Mouse (Mus musculus) kidney, embryonic 15.5 days (tissue): ENCODE measurements around the gene Prdm13. TPM values are rescaled to one million over a fixed set of nuclear protein-coding genes. Genes with fewer than 3 reads are reported as not detected.
A peak's percentile ranks its signal among the peaks of the same experiment; 100 is the strongest.

Experiments
- ATAC-seq: fragments of 200-750 bp; cut with Nextera tagmentation; replicated peaks from 2 replicates; pipeline ENCODE4 v1.8.0; 2017; ENCODE audit warnings: moderate TSS enrichment; ENCODE audit not compliant: low FRiP score
- H3K27ac ChIP-seq: fragments of 300-500 bp; sonication (generic); 2 replicates; pipeline ENCODE4 v1.5.1; 2015; ENCODE audit warnings: mild to moderate bottlenecking, inconsistent platforms
- H3K27me3 ChIP-seq: fragments of 300-500 bp; sonication (generic); 2 replicates; pipeline ENCODE4 v1.6.1; 2015; ENCODE audit warnings: inconsistent platforms
- H3K36me3 ChIP-seq: fragments of 300-500 bp; sonication (generic); 2 replicates; pipeline ENCODE4 v1.6.1; 2015; ENCODE audit warnings: inconsistent platforms
- H3K4me1 ChIP-seq: fragments of 300-500 bp; sonication (generic); 2 replicates; pipeline ENCODE4 v1.6.1; 2015; ENCODE audit warnings: inconsistent platforms
- H3K4me2 ChIP-seq: fragments of 300-500 bp; sonication (generic); 2 replicates; pipeline ENCODE4 v1.6.1; 2015; ENCODE audit warnings: moderate library complexity, mild to moderate bottlenecking, inconsistent platforms
- H3K4me3 ChIP-seq: fragments of 300-500 bp; sonication (generic); replicated peaks from 2 replicates; pipeline ENCODE4 v1.5.1; 2015; ENCODE audit warnings: mild to moderate bottlenecking, inconsistent platforms
- H3K9ac ChIP-seq: fragments of 300-500 bp; sonication (generic); 2 replicates; pipeline ENCODE4 v1.6.1; 2015; ENCODE audit warnings: mild to moderate bottlenecking, inconsistent platforms
- H3K9me3 ChIP-seq: fragments of 300-500 bp; sonication (generic); replicated peaks from 2 replicates; pipeline ENCODE4 v1.6.1; 2016; ENCODE audit warnings: inconsistent platforms
- WGBS: fragments of 180-500 bp; shearing (Covaris S2); methylation state at CpG from one replicate; pipeline ENCODE4 v1.1.7; 2015; ENCODE audit warnings: mixed read lengths; 5-methylcytosine and 5-hydroxymethylcytosine counted together
- polyA plus RNA-seq: library from polyadenylated mRNA; unstranded; fragments of >200 nt; fragmentation: Nextera tagmentation; extraction: Ambion mirVana; gene quantifications from 2 replicates; pipeline ENCODE4 v1.2.1, GENCODE M21; 2015

Gene Prdm13
- polyA plus RNA-seq = not detected in 2 replicates

DNA sequence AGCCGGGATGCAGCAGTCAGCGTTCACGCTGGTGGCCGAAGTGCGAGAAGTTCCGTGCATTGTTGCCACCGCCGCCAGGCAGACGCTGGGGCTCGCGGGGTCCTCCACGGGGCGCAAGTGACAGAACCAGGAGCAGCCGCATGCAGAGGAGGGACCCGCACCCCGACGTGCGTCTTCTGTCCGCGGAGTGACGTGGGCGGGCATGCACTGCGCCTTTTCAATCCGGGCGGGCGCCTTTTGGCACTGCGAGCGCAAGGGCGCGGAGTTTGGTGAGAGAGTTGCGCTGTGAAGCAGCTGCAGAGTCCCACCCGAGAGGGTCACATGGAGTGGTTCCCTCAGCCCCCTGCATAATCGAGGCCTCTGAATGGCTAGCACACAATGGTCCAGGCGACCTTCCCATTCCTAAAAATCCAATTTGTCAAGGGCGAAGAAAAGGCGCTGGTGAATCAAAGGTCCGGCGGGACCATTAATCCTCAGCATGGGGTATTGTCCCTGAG, at the start of gene Prdm13:
Gene Prdm13 (minus strand): TSS at position 369 of the 497 bp plus-strand sequence.
- under 1% methylated on average over 38 of the region's 38 CpGs for WGBS
- Histone ChIP-seq H3K27me3 (peaks cover 100% of the 10 kb centered on the region), H3K9me3 (no peaks in the 10 kb centered on the region), H3K4me2 (no peak within 1 kb of the TSS), H3K27ac (no peak within 1 kb of the TSS), H3K36me3 (no peaks in the 10 kb centered on the region), H3K9ac (no peak within 1 kb of the TSS), H3K4me3 (no peak within 1 kb of the TSS), H3K4me1 (peaks cover 15% of the 10 kb centered on the region)
- ATAC-seq = no peak

- H3K9ac ChIP-seq = peak within 1 kb of the TSS; percentile 67
- peaks cover 7% of the 10 kb centered on the region for H3K4me1 ChIP-seq
- H3K27ac ChIP-seq = peak within 1 kb of the TSS; percentile 75
- peak within 1 kb of the TSS; percentile 65 for H3K4me3 ChIP-seq
- peak within 1 kb of the TSS; percentile 68 for H3K4me2 ChIP-seq
- under 1% methylated on average over 37 of the region's 37 CpGs for WGBS
- H3K27me3 ChIP-seq = 0 out of 2 replicates have a peak, but pooled peaks cover 3% of the 10 kb centered on the region
- ATAC-seq = peak; percentile 99
- no peaks in the 10 kb centered on the region for H3K9me3 ChIP-seq
- peaks cover under 1% of the 10 kb centered on the region for H3K36me3 ChIP-seq
Observed at GRCm38 (mm10) chr4:21727615-21728165, 41.9 kb upstream of the Prdm13 start, which contains the start of gene Ccnc. TSS of gene Ccnc (plus strand) at chr4:21727701.

- Histone ChIP-seq H3K4me1 (peaks cover 7% of the 10 kb centered on the region), H3K4me3 (peak overlapping the region; percentile 65), H3K27me3 (0 out of 2 replicates have a peak, but pooled peaks cover 3% of the 10 kb centered on the region), H3K27ac (peak overlapping the region; percentile 75; the same call in 1 of the 2 replicates), H3K36me3 (no peaks in the 10 kb centered on the region), H3K4me2 (peak overlapping the region; percentile 68), H3K9ac (peak overlapping the region; percentile 67; the same call in 1 of the 2 replicates), H3K9me3 (no peaks in the 10 kb centered on the region)
- 1% methylated on average over 22 of the region's 22 CpGs for WGBS
- peak; percentile 61 for ATAC-seq
Observed at GRCm38 (mm10) chr4:21726912-21727614, 41.3 kb upstream of the Prdm13 start.

DNA sequence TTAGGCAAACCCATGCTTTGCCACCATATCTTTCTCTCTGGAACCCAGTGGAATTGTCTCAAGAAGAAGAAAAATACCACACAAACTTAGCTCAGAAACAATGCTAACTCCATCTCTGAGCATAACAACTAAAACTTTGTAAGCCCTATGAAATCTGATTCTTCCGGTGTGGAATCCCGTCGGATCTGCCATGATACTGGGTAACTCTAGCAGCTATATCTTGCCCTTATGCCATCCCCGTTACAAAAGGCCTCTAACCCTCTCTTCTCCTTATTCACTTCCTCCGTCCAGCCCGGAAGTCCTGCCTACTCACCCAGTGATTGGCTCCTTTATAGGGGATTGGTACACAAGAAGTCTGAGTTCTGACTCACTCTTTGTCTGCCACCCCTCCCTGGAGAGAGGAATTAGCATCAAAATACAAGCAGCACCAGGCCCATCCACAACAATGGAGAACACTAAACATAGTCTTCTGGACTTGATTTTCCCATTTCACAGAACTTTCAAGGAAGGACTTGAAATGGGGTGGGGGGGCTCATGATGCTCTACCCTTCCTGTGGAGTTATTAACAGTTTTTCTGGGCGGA, 37.1 kb upstream of the Prdm13 start:
- Histone ChIP-seq H3K27ac (no peak overlapping the region), H3K4me2 (no peak overlapping the region), H3K36me3 (no peaks in the 10 kb centered on the region), H3K27me3 (0 out of 2 replicates have a peak, but pooled peaks cover 3% of the 10 kb centered on the region), H3K9me3 (no peaks in the 10 kb centered on the region), H3K4me3 (no peak overlapping the region), H3K9ac (no peak overlapping the region), H3K4me1 (no peaks in the 10 kb centered on the region)
- no peak for ATAC-seq
- 57% methylated on average over 7 of the region's 7 CpGs for WGBS

- Histone ChIP-seq H3K27ac (no peak overlapping the region), H3K36me3 (no peaks in the 10 kb centered on the region), H3K9ac (no peak overlapping the region), H3K4me2 (0 out of 2 replicates have a peak overlapping the region, but pooled peaks have one; percentile 31), H3K27me3 (no peaks in the 10 kb centered on the region; the same call in 1 of the 2 replicates), H3K4me1 (no peaks in the 10 kb centered on the region), H3K4me3 (no peak overlapping the region), H3K9me3 (no peaks in the 10 kb centered on the region)
- WGBS = 3% methylated on average over 13 of the region's 13 CpGs
- ATAC-seq = peak; percentile 99
Observed at GRCm38 (mm10) chr4:21712147-21712546, 26.4 kb upstream of the Prdm13 start.

DNA sequence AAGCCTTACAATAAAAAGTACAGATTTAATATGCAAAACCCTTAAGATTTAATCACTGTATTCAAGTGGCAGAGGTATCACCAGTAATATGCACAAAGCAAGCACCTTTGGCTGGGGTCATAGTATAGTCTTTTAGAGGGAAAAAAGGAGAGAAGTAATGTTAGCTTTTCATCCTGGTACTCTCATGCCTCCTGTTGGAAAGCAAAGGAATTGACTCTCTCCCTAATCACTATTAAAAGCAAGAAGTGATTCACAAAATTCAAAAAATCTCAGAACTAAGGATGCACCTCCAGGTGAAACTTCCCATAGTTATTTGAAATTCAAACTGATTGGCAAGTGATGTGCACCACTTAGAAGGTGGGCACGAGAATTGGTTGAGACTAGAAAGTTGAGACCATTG, 19.3 kb upstream of the Prdm13 start:
- Histone ChIP-seq H3K4me3 (no peak overlapping the region), H3K9me3 (no peaks in the 10 kb centered on the region), H3K4me1 (no peaks in the 10 kb centered on the region), H3K4me2 (no peak overlapping the region), H3K27ac (no peak overlapping the region), H3K9ac (no peak overlapping the region), H3K36me3 (no peaks in the 10 kb centered on the region), H3K27me3 (no peaks in the 10 kb centered on the region)
- 51% methylated on average over 1 of the region's 1 CpGs for WGBS
- ATAC-seq = no peak

DNA sequence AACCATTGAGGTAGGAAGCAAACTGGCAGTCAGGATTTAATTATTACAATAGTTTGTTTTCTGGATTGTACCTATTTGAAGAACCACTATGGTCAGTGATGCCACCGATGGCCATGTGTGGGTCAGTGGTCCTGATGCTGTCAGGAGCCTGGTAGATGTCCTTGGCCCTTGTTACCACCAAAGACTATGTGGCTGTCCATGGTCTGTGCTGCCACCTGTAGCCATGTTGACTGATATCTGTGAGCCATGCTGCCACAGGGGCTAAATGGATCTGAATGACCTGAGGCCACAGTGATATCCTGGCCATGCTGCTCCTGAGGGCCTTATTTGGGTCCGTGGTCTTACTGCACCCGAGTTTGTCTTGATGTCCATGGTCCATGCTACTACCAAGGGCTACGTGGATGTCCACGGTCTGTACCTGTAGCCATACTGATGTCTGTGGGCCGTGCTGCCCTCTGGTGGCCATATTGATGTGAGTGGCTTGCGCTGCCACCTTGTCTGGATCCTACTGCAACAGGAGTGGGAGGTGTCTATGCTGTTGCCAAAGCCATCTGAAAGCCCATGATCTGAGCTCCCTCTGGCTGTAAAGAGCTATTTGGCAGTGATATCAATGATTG, 10.0 kb upstream of the Prdm13 start:
- H3K36me3 ChIP-seq = no peaks in the 10 kb centered on the region
- peak; percentile 40; the same call in 1 of the 2 replicates for ATAC-seq
- no peaks in the 10 kb centered on the region for H3K9me3 ChIP-seq
- no peak overlapping the region for H3K4me2 ChIP-seq
- WGBS = 32% methylated on average over 7 of the region's 7 CpGs
- H3K27me3 ChIP-seq = peaks cover 58% of the 10 kb centered on the region
- H3K4me1 ChIP-seq = no peaks in the 10 kb centered on the region
- H3K4me3 ChIP-seq = no peak overlapping the region
- no peak overlapping the region for H3K27ac ChIP-seq
- H3K9ac ChIP-seq = no peak overlapping the region

DNA sequence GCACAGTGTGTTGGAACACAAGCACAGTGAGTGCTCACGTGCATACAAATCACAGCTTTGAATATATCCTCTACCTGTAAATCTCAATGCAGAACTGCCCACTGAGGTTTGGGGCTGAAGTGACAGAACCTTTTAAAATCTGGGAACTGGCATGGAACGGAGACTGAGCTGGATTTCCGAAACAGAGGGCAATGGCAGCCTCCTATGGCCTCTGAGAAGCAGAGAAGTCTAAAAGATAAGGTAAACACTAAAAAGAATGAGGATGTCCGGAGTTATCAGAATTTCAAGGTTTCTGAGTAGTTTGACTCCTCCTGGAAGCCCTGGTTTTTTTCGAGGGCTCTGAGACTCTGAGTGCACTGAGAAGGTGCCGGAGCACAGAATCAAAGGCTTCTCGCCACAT, 4.5 kb upstream of the Prdm13 start:
- Histone ChIP-seq H3K36me3 (no peaks in the 10 kb centered on the region), H3K27ac (no peak overlapping the region), H3K4me3 (no peak overlapping the region), H3K4me2 (no peak overlapping the region), H3K9me3 (no peaks in the 10 kb centered on the region), H3K9ac (no peak overlapping the region), H3K4me1 (peaks cover 15% of the 10 kb centered on the region), H3K27me3 (peaks cover 91% of the 10 kb centered on the region)
- ATAC-seq = no peak
- WGBS = 4% methylated on average over 7 of the region's 7 CpGs

GRCm38 (mm10) chr4:21689492-21689941, 3.8 kb upstream of the Prdm13 start:
- H3K27me3 ChIP-seq = peaks cover 92% of the 10 kb centered on the region
- H3K4me1 ChIP-seq = peaks cover 15% of the 10 kb centered on the region
- WGBS = 2% methylated on average over 18 of the region's 18 CpGs
- H3K9ac ChIP-seq = no peak overlapping the region
- H3K27ac ChIP-seq = no peak overlapping the region
- H3K9me3 ChIP-seq = no peaks in the 10 kb centered on the region
- peak overlapping the region; percentile 53; the same call in 1 of the 2 replicates for H3K4me3 ChIP-seq
- no peaks in the 10 kb centered on the region for H3K36me3 ChIP-seq
- no peak for ATAC-seq
- H3K4me2 ChIP-seq = peak overlapping the region; percentile 91; the same call in 1 of the 2 replicates

- Histone ChIP-seq H3K27me3 (peaks cover 98% of the 10 kb centered on the region), H3K36me3 (no peaks in the 10 kb centered on the region), H3K9ac (peak overlapping the region; percentile 38; the same call in 1 of the 2 replicates), H3K4me2 (peak overlapping the region; percentile 91), H3K4me3 (peak overlapping the region; percentile 53), H3K27ac (no peak overlapping the region), H3K9me3 (no peaks in the 10 kb centered on the region), H3K4me1 (peaks cover 15% of the 10 kb centered on the region)
- peak; percentile 84 for ATAC-seq
- under 1% methylated on average over 58 of the region's 64 CpGs for WGBS
Observed at GRCm38 (mm10) chr4:21688703-21689200, 3.0 kb upstream of the Prdm13 start.
